Mouse (Mus musculus) brown adipose tissue, adult 24 weeks (tissue): Measurements from ENCODE around the gene Tbx21. TPM values are rescaled to one million over a fixed set of nuclear protein-coding genes. Genes with fewer than 3 reads are reported as not detected.
A peak's percentile ranks its signal among the peaks of the same experiment; 100 is the strongest.

Source experiments
- H3K27ac ChIP-seq: fragments of 200-500 bp; replicated peaks from 2 replicates; pipeline ENCODE4 v1.5.1; 2012; ENCODE audit warnings: low read depth, mild to moderate bottlenecking, low read length
- H3K4me1 ChIP-seq: fragments of 200-500 bp; 2 replicates; pipeline ENCODE4 v1.6.1; 2012; ENCODE audit warnings: low read length, mixed read lengths; ENCODE audit not compliant: control insufficient read depth, insufficient read depth, insufficient read length
- H3K4me3 ChIP-seq: fragments of 200-500 bp; 2 replicates; pipeline ENCODE4 v1.5.1; 2012; ENCODE audit warnings: low read depth, mild to moderate bottlenecking, low read length, moderate library complexity; ENCODE audit not compliant: insufficient read depth
- polyA plus RNA-seq: library from polyadenylated mRNA; stranded (reverse); fragments of >200 nt; gene quantifications from 2 replicates; pipeline ENCODE4 v1.2.4, GENCODE M21; 2012; ENCODE audit not compliant: missing spikeins, insufficient read depth, insufficient read length

Tbx21 gene
- polyA plus RNA-seq, 1 experiment: 1.1 TPM

- H3K4me3 ChIP-seq: no peak overlapping the region
- no peak overlapping the region for H3K27ac ChIP-seq
- H3K4me1 ChIP-seq: no peaks in the 10 kb centered on the region
Measured at GRCm38 (mm10) chr11:97123282-97123890, 8.3 kb upstream of the Tbx21 start.

GRCm38 (mm10) chr11:97120641-97121040, 5.5 kb upstream of the Tbx21 start:
- H3K4me3 ChIP-seq: no peak overlapping the region
- no peaks in the 10 kb centered on the region for H3K4me1 ChIP-seq
- no peak overlapping the region for H3K27ac ChIP-seq

- H3K4me3 ChIP-seq: no peak overlapping the region
- no peak overlapping the region for H3K27ac ChIP-seq
- no peaks in the 10 kb centered on the region for H3K4me1 ChIP-seq
Measured at GRCm38 (mm10) chr11:97120221-97120620, 5.1 kb upstream of the Tbx21 start.

GRCm38 (mm10) chr11:97115797-97116196, 666 bp upstream of the Tbx21 start:
- Histone ChIP-seq H3K4me1 (0 out of 2 replicates have a peak, but pooled peaks cover 5% of the 10 kb centered on the region), H3K27ac (no peak overlapping the region), H3K4me3 (no peak overlapping the region)

GRCm38 (mm10) chr11:97112519-97113125, 2.5 kb downstream of the Tbx21 start:
- Histone ChIP-seq H3K4me3 (no peak overlapping the region), H3K4me1 (0 out of 2 replicates have a peak, but pooled peaks cover 5% of the 10 kb centered on the region)

GRCm38 (mm10) chr11:97108976-97109375, 6.2 kb downstream of the Tbx21 start:
- Histone ChIP-seq H3K4me3 (no peak overlapping the region), H3K4me1 (no peaks in the 10 kb centered on the region), H3K27ac (no peak overlapping the region)

More at GRCm38 (mm10) chr11:97112519-97113125, 2.5 kb downstream of the Tbx21 start:
- no peak overlapping the region for H3K27ac ChIP-seq

- Histone ChIP-seq H3K4me3 (no peak overlapping the region), H3K4me1 (no peaks in the 10 kb centered on the region), H3K27ac (no peak overlapping the region)
Measured at GRCm38 (mm10) chr11:97104091-97104483, 11.0 kb downstream of the Tbx21 start.

- Histone ChIP-seq H3K4me3 (no peak overlapping the region), H3K4me1 (no peaks in the 10 kb centered on the region), H3K27ac (no peak overlapping the region)
Measured at GRCm38 (mm10) chr11:97103163-97104090, 11.7 kb downstream of the Tbx21 start.

- no peak overlapping the region for H3K4me3 ChIP-seq
- H3K4me1 ChIP-seq: no peaks in the 10 kb centered on the region
Measured at GRCm38 (mm10) chr11:97101722-97102121, 13.4 kb downstream of the Tbx21 start.

GRCm38 (mm10) chr11:97098791-97099190, 16.3 kb downstream of the Tbx21 start:
- Histone ChIP-seq H3K27ac (no peak overlapping the region), H3K4me3 (peak overlapping the region; percentile 47), H3K4me1 (no peaks in the 10 kb centered on the region)

More at GRCm38 (mm10) chr11:97101722-97102121, 13.4 kb downstream of the Tbx21 start:
- no peak overlapping the region for H3K27ac ChIP-seq

- H3K4me1 ChIP-seq: no peaks in the 10 kb centered on the region
- H3K27ac ChIP-seq: no peak overlapping the region
- no peak overlapping the region for H3K4me3 ChIP-seq
Measured at GRCm38 (mm10) chr11:97094600-97094999, 20.5 kb downstream of the Tbx21 start.

- Histone ChIP-seq H3K4me1 (peaks cover 3% of the 10 kb centered on the region; the same call in 1 of the 2 replicates), H3K27ac (no peak overlapping the region), H3K4me3 (no peak overlapping the region)
Measured at GRCm38 (mm10) chr11:97086365-97086764, 28.8 kb downstream of the Tbx21 start.

GRCm38 (mm10) chr11:97084821-97085505, 30.2 kb downstream of the Tbx21 start:
- peaks cover 3% of the 10 kb centered on the region; the same call in 1 of the 2 replicates for H3K4me1 ChIP-seq
- H3K27ac ChIP-seq: no peak overlapping the region
- no peak overlapping the region for H3K4me3 ChIP-seq

GRCm38 (mm10) chr11:97083401-97084140, 31.6 kb downstream of the Tbx21 start:
- Histone ChIP-seq H3K4me1 (peaks cover 3% of the 10 kb centered on the region; the same call in 1 of the 2 replicates), H3K4me3 (no peak overlapping the region), H3K27ac (no peak overlapping the region)
